ENCODE assay signal across 22 mouse cellular contexts in genomic region chr1:165999709-166000108, GRCm38 (mm10). TPM values are rescaled to one million over a fixed set of nuclear protein-coding genes. Genes with fewer than 3 reads are reported as not detected.
DNase-seq lines count a peak whose midpoint lies in the region; ATAC-seq and TF ChIP-seq lines count a peak whose summit lies in the region.
"Had no signal": no experiment of that assay in that cellular context is flagged by ENCODE, and none has a peak within 500 bp of the region (broad histone marks: within the 10 kb centered on the region; RNA-seq: fewer than 3 reads in every experiment).

No protein-coding gene starts in this region.

- no peak overlapping the region for H3K4me3 ChIP-seq in forebrain, embryonic 12.5 days (replicated peaks)
- H3K4me3 ChIP-seq in forebrain, embryonic 16.5 days (replicated peaks; ENCODE audit: low read length) = no peak overlapping the region
- no peak overlapping the region for H3K4me3 ChIP-seq in hindbrain, embryonic 14.5 days (replicated peaks; ENCODE audit: low read length)
- no peak overlapping the region for H3K4me3 ChIP-seq in hindbrain, embryonic 10.5 days
- no peak overlapping the region for H3K4me3 ChIP-seq in midbrain, embryonic 14.5 days (replicated peaks; ENCODE audit: low read depth, low read length)
- no peak overlapping the region for H3K4me3 ChIP-seq in midbrain, postnatal 0 days (ENCODE audit: low read depth, low read length)

- no peak overlapping the region for H3K9ac ChIP-seq in forebrain, embryonic 12.5 days
- no peak overlapping the region for H3K9ac ChIP-seq in forebrain, embryonic 16.5 days (replicated peaks; ENCODE audit: low read depth, low read length)
- peak overlapping the region; percentile 98; the same call in 1 of the 2 replicates for H3K9ac ChIP-seq in hindbrain, embryonic 14.5 days
- H3K9ac ChIP-seq in midbrain, embryonic 14.5 days (replicated peaks; ENCODE audit: low read length) = no peak overlapping the region
- no peak overlapping the region for H3K9ac ChIP-seq in midbrain, postnatal 0 days (replicated peaks; ENCODE audit: low read length, poor library complexity, severe bottlenecking)
- H3K9ac ChIP-seq: liver, embryonic 14.5 days; lung, embryonic 15.5 days; stomach, embryonic 15.5 days had no signal

- WGBS in forebrain, embryonic 12.5 days = 78% methylated on average over 1 of the region's 1 CpGs
- 78% methylated on average over 1 of the region's 1 CpGs for WGBS in forebrain, embryonic 16.5 days
- WGBS in hindbrain, embryonic 14.5 days = 92% methylated on average over 1 of the region's 1 CpGs
- 88% methylated on average over 1 of the region's 1 CpGs for WGBS in hindbrain, embryonic 10.5 days
- 88% methylated on average over 1 of the region's 1 CpGs for WGBS in midbrain, embryonic 14.5 days
- 91% methylated on average over 1 of the region's 1 CpGs for whole genome bisulfite sequencing in midbrain, postnatal 0 days

- no peak for TF ChIP-seq CTCF in midbrain, postnatal 0 days (IDR thresholded peaks at IDR 0.05)

- no peak for ATAC-seq in forebrain, embryonic 12.5 days (ENCODE audit: low FRiP score)
- no peak for ATAC-seq in forebrain, embryonic 16.5 days
- no peak for ATAC-seq in hindbrain, embryonic 14.5 days (ENCODE audit: low FRiP score)
- no peak for ATAC-seq in midbrain, embryonic 14.5 days (ENCODE audit: low FRiP score, low TSS enrichment)
- no peak for ATAC-seq in midbrain, postnatal 0 days (ENCODE audit: low FRiP score)

- no peak overlapping the region for H3K27ac ChIP-seq in forebrain, embryonic 12.5 days
- H3K27ac ChIP-seq in forebrain, embryonic 16.5 days (ENCODE audit: low read length) = no peak overlapping the region
- no peak overlapping the region for H3K27ac ChIP-seq in hindbrain, embryonic 14.5 days
- H3K27ac ChIP-seq in hindbrain, embryonic 10.5 days = no peak overlapping the region
- H3K27ac ChIP-seq in midbrain, embryonic 14.5 days (replicated peaks; ENCODE audit: low read depth, low read length) = no peak overlapping the region
- H3K27ac ChIP-seq in midbrain, postnatal 0 days (ENCODE audit: low read depth, low read length) = no peak overlapping the region
- H3K27ac ChIP-seq: liver, embryonic 14.5 days had no signal

- H3K4me2 ChIP-seq in forebrain, embryonic 12.5 days = peak overlapping the region; percentile 91; the same call in 1 of the 2 replicates
- no peak overlapping the region for H3K4me2 ChIP-seq in forebrain, embryonic 16.5 days (ENCODE audit: low read length)
- 0 out of 2 replicates have a peak overlapping the region, but pooled peaks have one; percentile 91 for H3K4me2 ChIP-seq in hindbrain, embryonic 14.5 days (replicated peaks)
- peak overlapping the region; percentile 82 for H3K4me2 ChIP-seq in midbrain, embryonic 14.5 days (ENCODE audit: low read length)
- H3K4me2 ChIP-seq in midbrain, postnatal 0 days (ENCODE audit: low read depth, low read length, poor library complexity, severe bottlenecking) = no peak overlapping the region

- H3K27me3 ChIP-seq in forebrain, embryonic 12.5 days = no peaks in the 10 kb centered on the region
- H3K27me3 ChIP-seq in forebrain, embryonic 16.5 days (replicated peaks; ENCODE audit: control insufficient read depth, insufficient read depth, low read length) = no peaks in the 10 kb centered on the region
- no peaks in the 10 kb centered on the region for H3K27me3 ChIP-seq in hindbrain, embryonic 14.5 days (ENCODE audit: control insufficient read depth, insufficient read depth, low read length)
- H3K27me3 ChIP-seq in hindbrain, embryonic 10.5 days (ENCODE audit: insufficient read depth, poor library complexity, severe bottlenecking) = no peaks in the 10 kb centered on the region
- H3K27me3 ChIP-seq in midbrain, embryonic 14.5 days (ENCODE audit: control insufficient read depth, insufficient read depth, low read length) = no peaks in the 10 kb centered on the region
- H3K27me3 ChIP-seq in midbrain, postnatal 0 days (ENCODE audit: insufficient read depth, low read length) = no peaks in the 10 kb centered on the region
- H3K27me3 ChIP-seq: heart, embryonic 12.5 days; lung, embryonic 15.5 days; stomach, embryonic 15.5 days had no signal

- no peak for DNase-seq in hindbrain, embryonic 14.5 days (ENCODE audit: low spot score)
- no peak for DNase-seq in hindbrain, embryonic 10.5 days (ENCODE audit: low spot score)
- no peak for DNase-seq in midbrain, embryonic 14.5 days
- no peak for DNase-seq in midbrain, postnatal 0 days (ENCODE audit: low spot score)
- DNase-seq in mesoderm, embryonic 11.5 days (ENCODE audit: low read depth, low spot score) = peak; percentile 31
- no peak for DNase-seq in frontal cortex, postnatal 25 days (ENCODE audit: low spot score in 2 of 2)
- DNase-seq: adrenal gland, postnatal 25 days; cerebellum, adult 11-12 months; cerebellum, postnatal 14 days; heart, postnatal 36 days; kidney, adult 11 months; kidney, postnatal 14 days; layer of hippocampus, adult 9-11 months; lung, postnatal 4 days; right cerebral cortex, postnatal 25 days; thymus, adult 18-20 months had no signal

- no peaks in the 10 kb centered on the region for H3K9me3 ChIP-seq in forebrain, embryonic 12.5 days
- H3K9me3 ChIP-seq in forebrain, embryonic 16.5 days (ENCODE audit: control insufficient read depth, low read length) = no peaks in the 10 kb centered on the region
- no peaks in the 10 kb centered on the region for H3K9me3 ChIP-seq in hindbrain, embryonic 14.5 days (ENCODE audit: control insufficient read depth, low read length)
- no peaks in the 10 kb centered on the region for H3K9me3 ChIP-seq in hindbrain, embryonic 10.5 days
- no peaks in the 10 kb centered on the region for H3K9me3 ChIP-seq in midbrain, embryonic 14.5 days (ENCODE audit: control insufficient read depth, low read length)
- H3K9me3 ChIP-seq in midbrain, postnatal 0 days (ENCODE audit: low read length) = no peaks in the 10 kb centered on the region
- H3K9me3 ChIP-seq: heart, embryonic 12.5 days; lung, embryonic 15.5 days; stomach, embryonic 15.5 days had no signal

- H3K4me1 ChIP-seq in forebrain, embryonic 12.5 days = peaks cover 40% of the 10 kb centered on the region
- H3K4me1 ChIP-seq in forebrain, embryonic 16.5 days (replicated peaks; ENCODE audit: control insufficient read depth, insufficient read depth, low read length) = peaks cover 24% of the 10 kb centered on the region
- H3K4me1 ChIP-seq in hindbrain, embryonic 14.5 days (replicated peaks; ENCODE audit: control insufficient read depth, insufficient read depth, low read length) = peaks cover 17% of the 10 kb centered on the region
- H3K4me1 ChIP-seq in hindbrain, embryonic 10.5 days (replicated peaks) = peaks cover 29% of the 10 kb centered on the region
- H3K4me1 ChIP-seq in midbrain, embryonic 14.5 days (ENCODE audit: control insufficient read depth, insufficient read depth, low read length) = peaks cover 22% of the 10 kb centered on the region
- no peaks in the 10 kb centered on the region for H3K4me1 ChIP-seq in midbrain, postnatal 0 days (ENCODE audit: insufficient read depth, low read length)

- H3K36me3 ChIP-seq in forebrain, embryonic 12.5 days (replicated peaks) = no peaks in the 10 kb centered on the region
- no peaks in the 10 kb centered on the region for H3K36me3 ChIP-seq in forebrain, embryonic 16.5 days (ENCODE audit: control insufficient read depth, insufficient read depth)
- no peaks in the 10 kb centered on the region for H3K36me3 ChIP-seq in hindbrain, embryonic 14.5 days (replicated peaks; ENCODE audit: control insufficient read depth, insufficient read depth)
- no peaks in the 10 kb centered on the region for H3K36me3 ChIP-seq in hindbrain, embryonic 10.5 days
- H3K36me3 ChIP-seq in midbrain, embryonic 14.5 days (ENCODE audit: control insufficient read depth, insufficient read depth, low read length) = no peaks in the 10 kb centered on the region
- no peaks in the 10 kb centered on the region for H3K36me3 ChIP-seq in midbrain, postnatal 0 days (ENCODE audit: insufficient read depth, low read length)
- H3K36me3 ChIP-seq: heart, embryonic 12.5 days; lung, embryonic 15.5 days; stomach, embryonic 15.5 days had no signal

RNA-seq across cellular contexts. Expression of gene Pou2f1, which starts 2.8 kb away (rescaled TPM):
- 27.8 and 29.6 TPM in 2 replicates for polyA plus RNA-seq in forebrain, embryonic 12.5 days (2016; fragmentation: Nextera tagmentation; extraction: Ambion mirVana)
- polyA plus RNA-seq in forebrain, embryonic 16.5 days (2015; fragmentation: Nextera tagmentation; extraction: Ambion mirVana) = 22.7 and 22.9 TPM in 2 replicates
- polyA plus RNA-seq in hindbrain, embryonic 14.5 days (2014; fragmentation: Nextera tagmentation; extraction: Ambion mirVana) = 18.1 and 19.2 TPM in 2 replicates
- 21.8 and 25.4 TPM in 2 replicates for polyA plus RNA-seq in hindbrain, embryonic 10.5 days (2016; fragmentation: Nextera tagmentation; extraction: Ambion mirVana)
- 26.9 and 27.9 TPM in 2 replicates for polyA plus RNA-seq in midbrain, embryonic 14.5 days (2014; fragmentation: Nextera tagmentation; extraction: Ambion mirVana)
- total RNA-seq in midbrain, postnatal 0 days (2014; rRNA removed) = 26.8 and 27.2 TPM in 2 replicates
- 17.3 and 21.5 TPM in 2 replicates for polyA plus RNA-seq in midbrain, postnatal 0 days (2015; fragmentation: Nextera tagmentation; extraction: Ambion mirVana)

Comparison
In these comparisons a context has a peak if more than half of its experiments do, and no peak if none do; other contexts are left out.
1. H3K4me2 ChIP-seq: peak in forebrain, embryonic 12.5 days (single experiment), hindbrain, embryonic 14.5 days (single experiment) and midbrain, embryonic 14.5 days (single experiment); none in forebrain, embryonic 16.5 days (single experiment) and midbrain, postnatal 0 days (single experiment).